Mouse (Mus musculus) Patski (cell line): Measurements from ENCODE around the gene Mocs2. TPM values are rescaled to one million over a fixed set of nuclear protein-coding genes. Genes with fewer than 3 reads are reported as not detected.

Experiments
- ATAC-seq: fragments of 100-300 bp; one replicate; pipeline ENCODE4 v1.8.0; 2021
- CTCF ChIA-PET: fragments of 350-600 bp; sonication (Branson Sonifier 250); formaldehyde crosslinking; loops from one replicate; lab custom pipeline; 2022; ENCODE audit warnings: inconsistent platforms; lab: Charles Lee
- POLR2A ChIA-PET: fragments of 350-600 bp; sonication (Branson Sonifier 250); formaldehyde crosslinking; loops from one replicate; lab custom pipeline; 2022; ENCODE audit warnings: antibody characterized with exemption, inconsistent platforms; lab: Charles Lee
- DNase-seq: peaks from one replicate; pipeline ENCODE4 v3.0.0-alpha.2; 2011; ENCODE audit warnings: low read depth, low spot score
- H3K27me3 ChIP-seq: fragments of 371-371 bp; one replicate; pipeline ENCODE4 v1.5.1; 2021
- CTCF ChIP-seq: fragments of 100-300 bp; IDR thresholded peaks from one replicate; pipeline ENCODE4 v1.5.1; 2021
- in situ Hi-C: fragments of 300-500 bp; cut with MboI; formaldehyde crosslinking; loops from 3 replicates; pipeline ENCODE4 v1.11.1; 2018; ENCODE audit warnings: low pct_unique_long_range_greater_than_20kb, mixed read lengths
- polyA plus RNA-seq: library from polyadenylated mRNA; unstranded; gene quantifications from one replicate; pipeline ENCODE4 v1.2.3, GENCODE M21; 2021

Gene Mocs2
- polyA plus RNA-seq, 1 experiment from 2014 or later, result 84.8 TPM

GRCm38 (mm10) chr13:114832761-114833160 lies 14.7 kb downstream of the Mocs2 start:
- ATAC-seq (no peak), DNase-seq (no peak)
- in situ Hi-C loops, result loop anchor here (5.0 to 25.0 kb wide), 2 partner anchors 125 to 380 kb away; no protein-coding TSS in a partner anchor
- H3K27me3 ChIP-seq, result no peaks in the 10 kb centered on the region
- POLR2A ChIA-PET, result no interaction called here
- CTCF ChIA-PET, result interaction anchor here (3.5 kb wide), 1 partner anchor 131 kb away, joined by 21 read pairs; no protein-coding TSS in a partner anchor
- no peak for TF ChIP-seq CTCF

DNA sequence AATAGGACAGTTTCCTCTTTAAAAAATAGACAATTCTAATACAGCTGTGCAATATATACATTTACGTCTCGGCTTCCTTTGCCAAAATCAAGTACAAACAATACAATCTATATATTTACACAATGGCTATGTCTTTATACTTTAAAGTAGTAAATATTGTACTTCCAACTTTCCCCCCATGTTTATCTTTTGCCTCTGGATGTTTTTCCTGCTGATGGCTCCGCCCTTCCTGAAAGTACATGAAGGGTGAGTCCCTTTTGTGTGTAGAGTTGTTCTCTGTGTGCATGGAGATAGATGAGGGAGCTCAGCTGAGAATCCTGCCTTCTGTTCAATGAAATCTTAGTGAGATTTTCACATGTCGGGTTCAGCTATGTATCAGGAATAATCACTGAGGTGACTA lies 15.3 kb downstream of the Mocs2 start:
- H3K27me3 ChIP-seq, result no peaks in the 10 kb centered on the region
- CTCF ChIA-PET, result interaction anchor here (3.5 kb wide), 1 partner anchor 131 kb away, joined by 21 read pairs; no protein-coding TSS in a partner anchor
- in situ Hi-C loops, result loop anchor here (5.0 to 25.0 kb wide), 2 partner anchors 124 to 379 kb away; no protein-coding TSS in a partner anchor
- POLR2A ChIA-PET, result no interaction called here
- DNase-seq (no peak), ATAC-seq (no peak)
- TF ChIP-seq CTCF, result no peak

GRCm38 (mm10) chr13:114834580-114834979 lies 16.5 kb downstream of the Mocs2 start:
- no peak for DNase-seq
- no peak for ATAC-seq
- ChIA-PET POLR2A (no interaction called here), CTCF (interaction anchor here (0.8 to 3.5 kb wide), 4 partner anchors 10 to 130 kb away, joined by 3 to 21 read pairs (median 6); no protein-coding TSS in a partner anchor)
- in situ Hi-C loops, result loop anchor here (5.0 to 25.0 kb wide), 2 partner anchors 123 to 378 kb away; no protein-coding TSS in a partner anchor
- TF ChIP-seq CTCF, result no peak
- no peaks in the 10 kb centered on the region for H3K27me3 ChIP-seq

DNA sequence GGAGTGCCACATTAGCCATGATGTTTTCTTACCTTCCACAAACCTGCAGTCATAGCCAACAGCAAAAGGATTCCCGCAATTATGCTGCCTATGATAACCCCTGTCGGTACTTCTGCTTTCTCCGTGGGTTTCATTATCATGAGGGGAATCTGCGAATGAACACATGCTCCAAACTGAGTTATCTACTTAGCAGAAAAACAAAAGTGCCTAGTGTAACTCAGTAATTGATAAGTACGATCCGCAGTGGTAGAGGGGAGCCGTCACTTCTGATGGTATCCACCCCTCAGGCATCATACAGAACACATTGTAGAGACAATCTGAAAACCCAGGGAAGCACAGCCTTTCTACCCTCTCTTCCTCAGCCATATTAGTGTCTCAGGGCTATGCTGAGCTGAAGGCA lies 19.0 kb downstream of the Mocs2 start:
- no peak for DNase-seq
- no peak for TF ChIP-seq CTCF
- no peak for ATAC-seq
- no peaks in the 10 kb centered on the region for H3K27me3 ChIP-seq
- ChIA-PET CTCF (interaction anchor here (1.5 kb wide), 1 partner anchor 99 kb away, joined by 3 read pairs; no protein-coding TSS in a partner anchor), POLR2A (no interaction called here)
- in situ Hi-C loops, result loop anchor here (25.0 kb wide), 1 partner anchor 375 kb away; no protein-coding TSS in a partner anchor

- no peaks in the 10 kb centered on the region for H3K27me3 ChIP-seq
- no peak for TF ChIP-seq CTCF
- CTCF ChIA-PET, result interaction anchor here (0.9 to 1.7 kb wide), 3 partner anchors 10 to 126 kb away, joined by 3 read pairs; no protein-coding TSS in a partner anchor
- ATAC-seq (no peak), DNase-seq (no peak)
- in situ Hi-C loops, result loop anchor here (25.0 kb wide), 1 partner anchor 374 kb away; no protein-coding TSS in a partner anchor
- POLR2A ChIA-PET, result no interaction called here
These were observed 20.5 kb downstream of the Mocs2 start for GRCm38 (mm10) chr13:114838535-114838990.

GRCm38 (mm10) chr13:114839098-114839497 lies 21.1 kb downstream of the Mocs2 start:
- DNase-seq (no peak), ATAC-seq (no peak)
- CTCF ChIA-PET, result interaction anchor here (0.9 to 1.7 kb wide), 3 partner anchors 9 to 125 kb away, joined by 3 read pairs; no protein-coding TSS in a partner anchor
- POLR2A ChIA-PET, result no interaction called here
- no peaks in the 10 kb centered on the region for H3K27me3 ChIP-seq
- in situ Hi-C loops, result loop anchor here (25.0 kb wide), 1 partner anchor 373 kb away; no protein-coding TSS in a partner anchor
- TF ChIP-seq CTCF, result no peak

DNA sequence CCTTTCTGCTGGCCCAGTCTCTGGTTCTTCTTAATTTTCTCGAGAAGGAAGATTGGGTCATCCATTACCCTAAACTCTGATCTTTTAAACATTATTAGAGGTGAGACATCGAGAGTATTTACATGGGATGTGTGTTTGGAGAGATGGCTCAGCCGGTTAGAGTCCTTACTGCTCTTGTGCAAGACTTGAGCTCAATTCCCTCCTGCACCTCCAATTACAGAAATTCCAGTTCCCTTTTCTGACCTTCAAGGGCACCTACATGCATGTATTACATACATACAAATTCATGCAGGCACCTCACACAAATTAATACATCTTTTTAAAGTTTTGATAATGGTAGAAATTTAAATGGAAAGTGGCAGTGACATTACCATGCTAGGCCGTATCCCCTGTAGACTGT lies 22.5 kb downstream of the Mocs2 start:
- H3K27me3 ChIP-seq, result no peaks in the 10 kb centered on the region
- ChIA-PET CTCF (no interaction called here), POLR2A (no interaction called here)
- in situ Hi-C loops, result loop anchor here (25.0 kb wide), 1 partner anchor 372 kb away; no protein-coding TSS in a partner anchor
- DNase-seq, result no peak
- no peak for TF ChIP-seq CTCF
- no peak for ATAC-seq

DNA sequence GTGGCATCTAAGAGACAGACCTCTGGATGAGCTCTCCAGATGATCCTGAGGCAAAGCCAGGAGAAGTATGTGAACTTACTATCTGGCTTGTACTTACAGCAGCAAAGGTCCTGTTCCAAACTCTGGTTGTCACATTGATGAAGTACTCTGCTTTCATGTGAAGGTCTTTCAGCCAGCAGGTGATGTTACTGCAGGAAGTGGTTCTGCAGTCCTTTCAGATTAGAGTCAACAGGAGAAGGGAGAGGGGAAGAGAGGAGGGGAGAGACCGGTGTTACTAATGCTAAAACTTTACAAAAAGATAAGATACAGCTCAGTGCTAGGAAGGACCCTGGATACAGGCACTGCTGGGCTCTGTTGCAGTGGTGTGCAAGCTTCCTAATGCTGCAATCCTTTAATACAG lies 25.3 kb downstream of the Mocs2 start:
- in situ Hi-C loops, result loop anchor here (25.0 kb wide), 1 partner anchor 369 kb away; no protein-coding TSS in a partner anchor

GRCm38 (mm10) chr13:114845804-114846203 lies 27.8 kb downstream of the Mocs2 start:
- no peak for DNase-seq
- no peaks in the 10 kb centered on the region for H3K27me3 ChIP-seq
- ATAC-seq, result no peak
- ChIA-PET POLR2A (no interaction called here), CTCF (interaction anchor here (1.1 to 2.0 kb wide), 4 partner anchors 8 to 119 kb away, joined by 3 to 7 read pairs (median 4); no protein-coding TSS in a partner anchor)
- TF ChIP-seq CTCF, result no peak
- in situ Hi-C loops, result loop anchor here (25.0 kb wide), 1 partner anchor 366 kb away; no protein-coding TSS in a partner anchor

More for the DNA sequence above, 25.3 kb downstream of the Mocs2 start:
- POLR2A ChIA-PET, result no interaction called here
- no peak for TF ChIP-seq CTCF
- no peaks in the 10 kb centered on the region for H3K27me3 ChIP-seq
- DNase-seq (no peak), ATAC-seq (no peak)
- CTCF ChIA-PET, result interaction anchor here (1.0 to 1.3 kb wide), 2 partner anchors 66 to 121 kb away, joined by 3 to 5 read pairs; no protein-coding TSS in a partner anchor

DNA sequence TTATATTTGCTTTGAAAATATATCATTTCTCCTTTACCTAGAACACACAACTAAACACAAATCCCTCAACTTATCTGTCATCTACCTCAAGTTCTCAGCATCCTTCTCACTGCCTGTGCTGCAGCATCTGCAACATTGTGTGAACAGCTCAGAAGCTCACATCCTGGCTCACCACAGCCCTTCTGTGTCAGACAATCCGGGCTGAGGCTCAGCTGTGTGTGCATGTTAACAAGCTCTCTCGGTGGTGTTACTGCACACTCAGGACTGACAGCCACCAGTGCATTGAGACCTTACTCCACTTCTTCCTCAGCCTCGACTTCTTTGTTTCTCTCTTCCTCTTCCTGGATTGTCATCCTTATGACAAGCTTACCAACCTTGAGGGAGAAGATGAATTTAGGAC lies 30.9 kb downstream of the Mocs2 start:
- no peaks in the 10 kb centered on the region for H3K27me3 ChIP-seq
- ChIA-PET POLR2A (no interaction called here), CTCF (interaction anchor here (0.8 to 3.2 kb wide), 3 partner anchors 9 to 115 kb away, joined by 3 to 8 read pairs (median 3); no protein-coding TSS in a partner anchor)
- TF ChIP-seq CTCF, result no peak
- in situ Hi-C loops, result loop anchor here (25.0 kb wide), 1 partner anchor 363 kb away; no protein-coding TSS in a partner anchor
- DNase-seq (no peak), ATAC-seq (no peak)
